Comparison of ENCODE assay signal across 9 mouse cellular contexts in the genomic region with DNA sequence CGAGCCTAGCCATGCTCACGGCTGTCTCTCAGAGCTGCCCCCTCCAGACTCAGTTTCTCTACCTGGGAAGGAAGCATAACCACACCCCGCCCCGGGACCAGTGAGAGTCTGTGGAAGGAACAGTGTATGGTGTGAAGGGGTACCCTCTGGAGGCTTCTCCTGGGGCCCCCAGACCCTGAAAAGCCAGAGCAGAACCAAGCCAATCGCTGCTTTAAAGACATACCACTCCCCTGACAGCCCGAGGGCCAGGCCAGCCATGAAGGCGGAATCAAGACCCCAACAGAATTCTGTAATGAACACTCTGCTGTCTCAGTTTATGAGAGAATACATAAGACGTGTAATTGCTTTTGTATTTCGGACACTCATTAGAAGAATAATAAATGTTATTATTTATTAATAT.
DNase-seq lines count a peak whose midpoint lies in the region; ATAC-seq and TF ChIP-seq lines count a peak whose summit lies in the region.
"Had no signal": no experiment of that assay in that cellular context is flagged by ENCODE, and none has a peak within 500 bp of the region (broad histone marks: within the 10 kb centered on the region; RNA-seq: fewer than 3 reads in every experiment).

No protein-coding gene starts in this region.

- TF ChIP-seq EP300 in liver, postnatal 0 days (IDR thresholded peaks at IDR 0.05; ENCODE audit: low read depth) = no peak

- no peak overlapping the region for H3K27ac ChIP-seq in forebrain, embryonic 10.5 days
- no peak overlapping the region for H3K27ac ChIP-seq in forebrain, embryonic 11.5 days (ENCODE audit: low read depth, low read length)
- no peak overlapping the region for H3K27ac ChIP-seq in embryonic facial prominence, embryonic 13.5 days
- H3K27ac ChIP-seq in intestine, embryonic 14.5 days (ENCODE audit: low read depth) = no peak overlapping the region
- H3K27ac ChIP-seq in midbrain, embryonic 16.5 days (ENCODE audit: low read length) = no peak overlapping the region
- H3K27ac ChIP-seq in liver, postnatal 0 days (ENCODE audit: low read depth) = no peak overlapping the region
- H3K27ac ChIP-seq: kidney, postnatal 0 days had no signal

- peak overlapping the region; percentile 18 for H3K4me3 ChIP-seq in forebrain, embryonic 10.5 days
- no peak overlapping the region for H3K4me3 ChIP-seq in forebrain, embryonic 11.5 days (ENCODE audit: low read depth, low read length)
- H3K4me3 ChIP-seq in embryonic facial prominence, embryonic 13.5 days = no peak overlapping the region
- no peak overlapping the region for H3K4me3 ChIP-seq in intestine, embryonic 14.5 days (ENCODE audit: low read depth, low read length)
- H3K4me3 ChIP-seq in midbrain, embryonic 16.5 days (ENCODE audit: low read depth, low read length) = peak overlapping the region; percentile 22; the same call in 1 of the 2 replicates
- no peak overlapping the region for H3K4me3 ChIP-seq in liver, postnatal 0 days (ENCODE audit: low read depth, low read length)

- no peak overlapping the region for H3K9ac ChIP-seq in forebrain, embryonic 11.5 days (ENCODE audit: low read length)
- no peak overlapping the region for H3K9ac ChIP-seq in embryonic facial prominence, embryonic 13.5 days
- no peak overlapping the region for H3K9ac ChIP-seq in intestine, embryonic 14.5 days (ENCODE audit: low read length)
- H3K9ac ChIP-seq in midbrain, embryonic 16.5 days (ENCODE audit: low read depth, low read length) = 0 out of 2 replicates have a peak overlapping the region, but pooled peaks have one; percentile 35
- no peak overlapping the region for H3K9ac ChIP-seq in liver, postnatal 0 days (replicated peaks)

- no peak for DNase-seq in forebrain, embryonic 10.5 days (ENCODE audit: extremely low spot score, low spot score)
- no peak for DNase-seq in forebrain, embryonic 11.5 days (ENCODE audit: low spot score)
- DNase-seq in intestine, embryonic 14.5 days (ENCODE audit: low spot score) = peak; percentile 58
- DNase-seq in frontal cortex, postnatal 14 days (ENCODE audit: low spot score in 2 of 2) = no peak
- no peak for DNase-seq in liver, postnatal 0 days
- no peak for DNase-seq in left cerebral cortex, postnatal 10 days (ENCODE audit: extremely low spot score in 1 of 2, low spot score in 2 of 2)

- intact Hi-C loops in left cerebral cortex, postnatal 10 days (cut with DNase I) = loop anchor here (5.0 to 10.0 kb wide), 3 partner anchors 628 to 1471 kb away; no protein-coding TSS in a partner anchor

- H3K4me1 ChIP-seq in forebrain, embryonic 10.5 days = peaks cover 56% of the 10 kb centered on the region
- peaks cover 7% of the 10 kb centered on the region; the same call in 1 of the 2 replicates for H3K4me1 ChIP-seq in forebrain, embryonic 11.5 days (replicated peaks; ENCODE audit: control insufficient read depth, insufficient read depth, low read length)
- peaks cover 3% of the 10 kb centered on the region; the same call in 1 of the 2 replicates for H3K4me1 ChIP-seq in embryonic facial prominence, embryonic 13.5 days
- no peaks in the 10 kb centered on the region for H3K4me1 ChIP-seq in intestine, embryonic 14.5 days (replicated peaks; ENCODE audit: control insufficient read depth, insufficient read depth, low read length)
- H3K4me1 ChIP-seq in midbrain, embryonic 16.5 days (ENCODE audit: control insufficient read depth, insufficient read depth, low read length) = peaks cover 22% of the 10 kb centered on the region
- no peaks in the 10 kb centered on the region for H3K4me1 ChIP-seq in liver, postnatal 0 days (ENCODE audit: insufficient read depth)

- peaks cover 65% of the 10 kb centered on the region for H3K27me3 ChIP-seq in forebrain, embryonic 10.5 days (ENCODE audit: poor library complexity, severe bottlenecking)
- peaks cover 12% of the 10 kb centered on the region for H3K27me3 ChIP-seq in forebrain, embryonic 11.5 days (ENCODE audit: control insufficient read depth, insufficient read depth, low read length)
- H3K27me3 ChIP-seq in embryonic facial prominence, embryonic 13.5 days = peaks cover 51% of the 10 kb centered on the region
- peaks cover 21% of the 10 kb centered on the region for H3K27me3 ChIP-seq in intestine, embryonic 14.5 days (replicated peaks; ENCODE audit: control insufficient read depth, insufficient read depth, low read length)
- H3K27me3 ChIP-seq in midbrain, embryonic 16.5 days (ENCODE audit: control insufficient read depth, insufficient read depth, low read depth, low read length) = peaks cover 8% of the 10 kb centered on the region; the same call in 1 of the 2 replicates
- peaks cover 17% of the 10 kb centered on the region for H3K27me3 ChIP-seq in liver, postnatal 0 days (ENCODE audit: insufficient read depth, low read length)

- 56% methylated on average over 9 of the region's 9 CpGs for WGBS in forebrain, embryonic 10.5 days
- WGBS in forebrain, embryonic 11.5 days = 50% methylated on average over 9 of the region's 9 CpGs
- 50% methylated on average over 9 of the region's 9 CpGs for WGBS in embryonic facial prominence, embryonic 13.5 days
- WGBS in intestine, embryonic 14.5 days = 57% methylated on average over 9 of the region's 9 CpGs
- 43% methylated on average over 9 of the region's 9 CpGs for WGBS in midbrain, embryonic 16.5 days
- WGBS in liver, postnatal 0 days (ENCODE audit: insufficient replicate concordance) = 65% methylated on average over 9 of the region's 9 CpGs

- no peaks in the 10 kb centered on the region for H3K36me3 ChIP-seq in forebrain, embryonic 10.5 days (replicated peaks)
- no peaks in the 10 kb centered on the region for H3K36me3 ChIP-seq in forebrain, embryonic 11.5 days (ENCODE audit: control insufficient read depth, insufficient read depth, low read length)
- H3K36me3 ChIP-seq in embryonic facial prominence, embryonic 13.5 days = no peaks in the 10 kb centered on the region
- H3K36me3 ChIP-seq in intestine, embryonic 14.5 days (ENCODE audit: control insufficient read depth, insufficient read depth, low read length) = no peaks in the 10 kb centered on the region
- H3K36me3 ChIP-seq in midbrain, embryonic 16.5 days (ENCODE audit: control insufficient read depth, insufficient read depth, low read length) = no peaks in the 10 kb centered on the region
- H3K36me3 ChIP-seq in liver, postnatal 0 days (replicated peaks; ENCODE audit: insufficient read depth, low read length) = no peaks in the 10 kb centered on the region

- no peak for ATAC-seq in forebrain, embryonic 11.5 days (replicated peaks; ENCODE audit: low FRiP score)
- ATAC-seq in embryonic facial prominence, embryonic 13.5 days (ENCODE audit: insufficient number of reproducible peaks, insufficient read depth, low FRiP score, low TSS enrichment, low read depth) = 0 out of 2 replicates have a peak, but pooled peaks have one; percentile 29
- no peak; the same call in 1 of the 2 replicates for ATAC-seq in intestine, embryonic 14.5 days (replicated peaks; ENCODE audit: low FRiP score, low TSS enrichment, low read depth)
- ATAC-seq in midbrain, embryonic 16.5 days = no peak
- ATAC-seq in liver, postnatal 0 days = no peak

- H3K9me3 ChIP-seq in forebrain, embryonic 10.5 days = no peaks in the 10 kb centered on the region
- H3K9me3 ChIP-seq in forebrain, embryonic 11.5 days (ENCODE audit: control insufficient read depth, low read length) = no peaks in the 10 kb centered on the region
- H3K9me3 ChIP-seq in embryonic facial prominence, embryonic 13.5 days = no peaks in the 10 kb centered on the region
- no peaks in the 10 kb centered on the region for H3K9me3 ChIP-seq in intestine, embryonic 14.5 days (ENCODE audit: control insufficient read depth, low read length)
- no peaks in the 10 kb centered on the region for H3K9me3 ChIP-seq in midbrain, embryonic 16.5 days (replicated peaks; ENCODE audit: control insufficient read depth, low read length, poor library complexity, severe bottlenecking)
- H3K9me3 ChIP-seq in liver, postnatal 0 days (ENCODE audit: low read length) = no peaks in the 10 kb centered on the region

- no peak overlapping the region for H3K4me2 ChIP-seq in forebrain, embryonic 11.5 days (ENCODE audit: low read depth, low read length, severe bottlenecking)
- peak overlapping the region; percentile 49 for H3K4me2 ChIP-seq in embryonic facial prominence, embryonic 13.5 days
- H3K4me2 ChIP-seq in intestine, embryonic 14.5 days (ENCODE audit: low read length) = peak overlapping the region; percentile 34; the same call in 1 of the 2 replicates
- peak overlapping the region; percentile 53 for H3K4me2 ChIP-seq in midbrain, embryonic 16.5 days (ENCODE audit: low read length)
- no peak overlapping the region for H3K4me2 ChIP-seq in liver, postnatal 0 days (ENCODE audit: low read depth, low read length)

- TF ChIP-seq CTCF in liver, postnatal 0 days (IDR thresholded peaks at IDR 0.05; ENCODE audit: low read depth) = no peak

Comparison
In these comparisons a context has a peak if more than half of its experiments do, and no peak if none do; other contexts are left out.
1. H3K4me3 ChIP-seq: peak in forebrain, embryonic 10.5 days (single experiment) and midbrain, embryonic 16.5 days (single experiment); none in forebrain, embryonic 11.5 days (single experiment), embryonic facial prominence, embryonic 13.5 days (single experiment), intestine, embryonic 14.5 days (single experiment) and liver, postnatal 0 days (single experiment).
2. H3K4me2 ChIP-seq: peak in embryonic facial prominence, embryonic 13.5 days (single experiment), intestine, embryonic 14.5 days (single experiment) and midbrain, embryonic 16.5 days (single experiment); none in forebrain, embryonic 11.5 days (single experiment) and liver, postnatal 0 days (single experiment).